Mouse (Mus musculus): Measurements from ENCODE around the gene Pdha2.

Pdha2 gene

DNA sequence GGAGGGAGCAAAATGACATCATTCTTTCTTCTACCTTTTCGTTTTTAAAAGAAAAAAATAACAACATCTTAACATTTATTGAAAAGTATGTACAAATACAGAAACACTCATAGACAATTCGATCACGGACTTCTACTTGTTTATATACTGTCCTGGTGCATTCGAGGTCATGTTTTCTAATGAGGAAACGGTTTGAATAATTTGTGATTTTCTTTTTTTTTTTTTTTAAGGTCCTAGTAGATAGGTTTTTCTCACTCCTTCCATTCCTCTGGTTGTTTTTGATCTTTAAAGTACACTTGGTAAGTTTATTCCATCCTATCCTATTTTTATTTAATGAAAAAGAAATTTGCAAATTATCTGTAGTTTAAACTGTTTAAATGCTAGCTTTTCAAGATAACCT lies at the start of gene Pdha2:
Gene Pdha2, minus strand, starts transcription at position 101 of the 400 bp plus-strand sequence.
- no peak for DNase-seq (ENCODE audit: low spot score in 2 of 2)

DNA sequence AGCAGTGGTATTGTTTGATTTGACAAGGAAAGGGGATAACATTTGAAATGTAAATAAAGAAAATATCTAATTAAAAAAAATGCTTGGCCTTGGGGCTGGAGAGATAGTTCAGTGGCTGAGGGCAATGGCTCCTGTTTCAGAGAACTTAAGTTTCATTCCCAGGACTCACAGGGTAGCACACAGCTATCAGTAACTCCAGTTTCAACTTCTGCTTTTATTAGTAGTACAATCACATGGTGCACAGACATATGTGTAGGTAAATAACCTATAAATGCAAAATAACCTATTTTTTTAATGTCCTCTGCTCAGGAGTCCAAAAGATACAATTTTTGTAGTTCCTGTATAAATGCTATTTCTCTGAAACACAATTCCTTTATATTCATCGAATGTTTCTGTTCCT lies 48.4 kb upstream of the Pdha2 start:
- DNase-seq (ENCODE audit: low spot score in 2 of 2): no peak

DNA sequence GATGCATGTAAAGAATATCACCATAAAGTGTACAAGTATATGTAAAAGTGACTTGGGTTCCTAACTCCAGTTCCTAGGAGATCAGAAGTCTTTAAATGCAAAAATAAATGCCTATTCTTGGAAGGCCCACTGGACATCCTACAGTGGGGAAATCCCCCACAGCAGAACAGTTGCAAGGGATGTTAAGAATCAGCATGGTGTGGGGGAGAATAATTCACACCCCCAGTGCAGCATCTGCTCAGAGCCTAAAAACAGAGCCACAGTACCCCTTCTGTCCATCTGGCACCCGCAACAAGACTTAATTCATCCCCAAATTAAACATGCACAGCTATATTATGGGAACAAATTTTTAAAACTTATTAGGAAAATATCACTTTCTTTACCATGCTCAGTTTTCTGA lies 39.3 kb upstream of the Pdha2 start:
- DNase-seq (ENCODE audit: low spot score in 2 of 2): peak; percentile 31 to 60

DNA sequence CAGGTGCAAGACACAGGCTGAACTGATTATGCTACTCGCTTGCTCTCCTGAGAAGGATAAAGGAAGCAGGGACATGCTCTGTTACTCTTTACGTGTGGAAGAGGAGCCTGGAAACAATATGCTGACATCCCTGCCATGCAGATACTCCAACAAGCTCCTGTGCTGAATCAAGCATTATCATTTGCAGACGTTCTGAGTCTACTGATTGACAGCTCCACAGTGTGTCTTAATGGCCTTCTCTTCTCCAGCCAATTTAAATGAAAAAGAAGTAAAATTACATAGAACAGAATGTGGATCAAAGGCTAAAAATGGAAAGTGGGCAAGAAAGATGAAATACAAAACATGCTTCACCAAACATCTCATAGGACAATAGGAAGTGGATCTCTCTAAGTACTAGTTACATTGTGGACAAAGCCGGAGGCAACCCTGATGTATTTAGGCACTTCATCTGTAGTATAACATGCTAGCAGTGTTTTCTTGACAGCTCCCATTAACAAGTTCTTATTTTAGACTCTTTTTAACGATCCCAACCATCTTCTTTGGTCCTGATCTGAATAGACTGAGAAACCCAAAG lies 32.7 kb upstream of the Pdha2 start:
- DNase-seq (ENCODE audit: low spot score in 2 of 2): no peak

DNA sequence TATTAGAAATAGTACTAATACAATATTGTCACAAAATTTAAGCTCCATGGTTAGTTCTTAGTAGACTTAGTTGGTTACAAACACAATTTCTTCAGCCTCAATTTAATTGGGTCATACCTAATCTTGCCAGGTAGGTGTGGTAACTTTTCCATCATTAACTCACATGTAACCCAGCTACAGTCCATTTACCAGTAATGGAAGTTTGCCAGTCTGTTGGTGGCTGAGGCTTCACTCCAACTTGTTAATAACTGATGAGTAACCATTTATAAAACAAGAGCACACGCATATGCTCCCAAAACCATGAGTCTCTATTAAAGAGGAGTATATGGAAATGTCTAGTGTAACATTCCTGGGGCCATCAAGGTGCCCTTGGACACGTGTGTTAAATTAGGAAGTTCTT lies 25.9 kb upstream of the Pdha2 start:
- DNase-seq (ENCODE audit: low spot score in 2 of 2): no peak

DNA sequence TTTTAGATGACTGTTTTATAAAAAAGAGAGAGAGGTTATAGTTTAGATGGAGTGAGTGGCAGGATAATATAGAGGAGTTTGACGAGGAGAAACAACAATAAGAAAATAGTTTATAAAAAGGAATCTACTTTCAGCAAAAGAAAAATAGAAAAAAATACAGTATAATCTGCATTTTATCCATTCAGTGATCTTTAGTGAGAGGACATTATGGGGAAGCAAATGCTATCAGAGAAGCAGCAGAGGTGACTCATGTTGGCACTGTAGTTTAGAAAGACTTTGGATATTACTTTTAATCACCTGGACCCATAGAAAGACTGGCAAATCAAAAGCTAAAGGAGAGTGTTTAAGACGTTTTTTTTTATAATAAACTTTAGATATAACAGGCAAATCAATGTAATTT lies 17.0 kb upstream of the Pdha2 start:
- no peak for DNase-seq (ENCODE audit: low spot score in 2 of 2)

DNA sequence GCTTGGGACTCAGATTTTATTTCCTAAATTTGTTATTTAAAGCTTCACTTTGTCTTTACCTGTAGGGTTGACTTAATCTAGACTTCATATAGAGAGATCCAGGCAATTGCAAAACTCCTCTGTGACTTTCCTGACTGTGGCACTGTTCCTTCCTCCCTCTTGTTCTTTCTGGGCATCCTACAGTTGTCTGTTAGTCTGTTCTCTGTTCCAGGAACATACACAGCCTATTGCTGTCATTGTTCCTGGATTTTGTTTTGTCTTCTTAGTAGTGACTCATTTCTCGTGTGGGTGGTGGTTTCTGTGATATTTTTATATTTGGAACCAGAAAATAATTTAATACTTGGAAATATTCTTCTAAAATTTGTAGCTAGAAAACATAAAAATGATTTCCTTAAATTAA lies 10.2 kb upstream of the Pdha2 start:
- no peak for DNase-seq (ENCODE audit: low spot score in 2 of 2)

DNA sequence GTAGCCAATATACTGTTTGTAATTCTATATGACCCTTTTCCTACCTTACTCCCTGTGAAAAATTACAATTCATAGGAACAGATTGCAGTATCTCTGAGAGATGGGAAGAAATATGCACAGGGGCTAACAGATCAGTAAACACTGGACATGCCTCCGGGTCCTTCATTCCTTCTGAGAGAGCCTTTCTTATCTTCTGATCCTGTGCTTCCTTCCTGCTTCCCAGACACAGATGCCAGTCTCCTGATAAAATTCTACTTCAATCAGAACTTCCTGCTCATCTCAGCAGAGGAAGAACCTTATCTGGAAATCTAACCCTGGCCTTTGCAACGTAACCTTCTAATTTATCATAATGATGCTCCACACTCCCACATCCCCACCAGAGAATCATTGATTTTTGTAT lies 6.4 kb upstream of the Pdha2 start:
- no peak for DNase-seq (ENCODE audit: low spot score in 2 of 2)

DNA sequence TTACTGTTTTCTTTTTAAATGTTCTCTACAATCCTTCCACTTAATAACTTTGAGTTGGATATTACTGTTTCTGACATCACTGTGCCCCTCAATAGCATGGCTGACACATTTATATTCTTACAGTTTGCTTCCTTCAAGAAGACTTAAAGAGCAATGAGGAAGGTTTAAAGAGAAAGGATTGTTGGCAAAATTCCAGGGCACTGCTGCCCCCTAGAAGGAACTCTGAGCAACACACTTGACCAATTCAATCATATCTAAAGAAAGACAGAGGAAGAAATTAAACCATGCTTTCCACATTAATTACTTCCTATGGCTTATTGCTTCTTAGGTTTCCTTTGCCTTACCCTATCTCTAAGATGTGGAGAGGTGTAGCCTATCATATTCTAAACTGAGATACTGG lies 4.8 kb upstream of the Pdha2 start:
- no peak for DNase-seq (ENCODE audit: low spot score in 2 of 2)

DNA sequence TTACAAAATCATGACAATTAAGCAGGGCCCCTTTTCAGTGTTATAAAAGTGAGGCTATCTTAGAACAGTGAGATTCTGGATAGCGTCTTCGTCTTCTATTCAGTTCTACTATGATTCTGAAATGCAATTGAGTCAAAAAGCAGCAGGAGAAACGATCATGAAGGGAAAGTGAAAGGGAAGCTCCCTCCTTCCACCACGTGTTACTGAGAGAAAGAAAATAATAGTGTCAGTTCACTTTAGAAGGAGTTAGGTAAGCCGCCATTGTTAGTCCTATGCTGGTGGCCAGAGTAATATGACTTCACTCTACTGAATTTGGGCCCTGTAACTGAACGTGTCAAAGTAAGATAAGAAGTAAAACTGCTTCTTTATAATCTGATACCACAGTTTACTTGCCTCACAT lies 4.1 kb upstream of the Pdha2 start:
- no peak for DNase-seq (ENCODE audit: low spot score in 2 of 2)

DNA sequence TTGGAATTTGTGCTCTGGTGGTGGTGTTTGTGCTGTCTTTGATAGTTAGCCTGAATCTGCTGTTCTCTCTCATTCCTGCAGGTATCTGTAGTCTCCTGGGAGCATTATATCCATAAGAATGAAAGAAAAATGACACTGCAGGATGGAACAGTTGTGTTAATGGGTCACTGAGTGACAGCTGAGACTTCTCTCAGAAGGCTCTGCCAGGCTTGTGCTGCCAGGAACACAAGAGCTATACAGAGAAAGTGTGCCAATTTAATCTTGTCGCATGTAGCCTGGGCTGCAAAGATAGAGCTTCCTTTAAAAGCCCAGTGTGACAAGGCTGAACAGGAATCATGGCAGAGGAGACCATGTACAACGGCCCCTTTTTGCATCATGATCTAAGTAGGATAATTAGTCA lies 2.6 kb upstream of the Pdha2 start:
- no peak for DNase-seq (ENCODE audit: low spot score in 2 of 2)

DNA sequence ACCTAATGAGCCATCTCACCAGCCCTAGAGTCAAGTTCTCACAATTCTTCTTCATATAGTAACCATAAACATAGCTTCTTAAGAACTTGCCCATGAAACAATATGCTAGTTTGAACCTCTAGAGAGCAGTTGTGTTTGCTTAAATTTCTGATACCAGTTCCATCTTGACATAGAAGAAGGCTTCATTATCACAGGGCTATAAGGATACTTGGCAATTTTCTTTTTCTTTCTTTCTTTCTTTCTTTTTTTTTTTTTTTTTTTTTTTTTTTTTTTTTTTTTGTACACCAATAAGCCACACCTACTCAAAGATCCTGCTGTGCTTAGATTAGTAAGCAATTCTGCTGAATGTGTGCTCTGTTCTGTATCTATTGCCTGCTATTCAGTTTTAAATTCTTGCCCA lies 2.0 kb upstream of the Pdha2 start:
- no peak for DNase-seq (ENCODE audit: low spot score in 2 of 2)

DNA sequence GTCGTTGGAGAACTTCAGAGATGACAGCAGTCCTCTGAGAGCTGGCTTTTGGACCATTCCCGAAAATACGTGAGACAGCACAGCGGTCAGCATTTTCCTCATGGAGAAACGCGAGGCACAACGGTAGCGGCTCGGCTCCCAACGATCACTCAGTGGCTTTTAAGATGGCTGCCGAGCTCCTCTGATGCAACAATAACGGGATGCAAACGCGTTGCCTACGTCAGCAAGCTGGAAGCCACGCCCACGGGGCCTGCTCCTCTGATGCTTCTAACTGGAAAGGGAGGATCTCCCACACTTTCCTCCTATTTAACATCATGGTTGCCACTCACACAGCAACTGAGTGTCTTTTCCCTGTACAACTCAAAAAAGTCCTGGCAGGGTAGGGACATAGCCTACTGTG lies 511 bp downstream of the Pdha2 start:
- no peak for DNase-seq (ENCODE audit: low spot score in 2 of 2)

DNA sequence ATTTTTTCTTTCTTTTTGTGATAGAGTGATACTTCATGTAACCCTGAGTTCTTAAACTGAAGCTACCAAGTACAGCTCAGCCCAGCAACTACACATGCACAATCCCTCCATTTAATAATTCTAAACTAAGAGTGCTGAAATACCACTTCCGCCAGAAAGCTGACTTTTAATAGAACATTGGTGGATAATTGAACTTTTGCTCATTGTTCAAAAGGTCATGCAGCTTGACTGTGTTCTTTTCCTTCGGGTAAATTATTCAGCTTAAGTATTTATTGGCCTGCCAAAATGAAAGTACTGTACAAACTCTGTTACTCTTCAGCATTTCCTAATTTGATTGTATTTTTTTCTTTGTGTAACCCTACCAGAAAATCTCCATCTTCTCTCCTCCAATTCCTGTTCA lies 10.4 kb downstream of the Pdha2 start:
- no peak for DNase-seq (ENCODE audit: low spot score in 2 of 2)

DNA sequence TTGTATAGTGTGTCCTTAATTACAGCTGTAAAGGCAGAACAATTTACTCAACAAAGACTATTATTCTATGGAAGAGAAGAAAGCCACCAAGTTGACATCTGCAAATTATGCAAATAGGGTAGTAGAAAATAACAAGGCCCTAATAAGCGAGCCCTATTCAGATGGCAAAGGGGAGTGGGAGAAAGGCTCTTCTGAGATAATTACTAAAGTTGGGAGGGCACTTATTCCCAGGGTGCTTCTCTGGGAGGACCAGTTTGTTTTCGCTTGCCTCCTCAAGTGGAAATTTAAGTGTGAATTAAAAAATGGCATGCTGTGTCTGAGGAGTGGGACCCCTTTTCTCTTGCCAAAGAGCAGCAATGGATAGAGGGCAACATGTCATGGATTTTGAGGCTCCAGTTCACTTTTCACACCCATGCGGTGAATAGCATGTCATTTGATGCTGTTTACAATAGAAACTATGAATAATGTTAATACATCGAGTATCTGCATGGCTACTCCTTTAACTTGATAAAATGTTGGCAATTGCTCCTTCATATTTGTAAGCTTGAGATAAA lies 14.8 kb downstream of the Pdha2 start:
- no peak for DNase-seq (ENCODE audit: low spot score in 2 of 2)

DNA sequence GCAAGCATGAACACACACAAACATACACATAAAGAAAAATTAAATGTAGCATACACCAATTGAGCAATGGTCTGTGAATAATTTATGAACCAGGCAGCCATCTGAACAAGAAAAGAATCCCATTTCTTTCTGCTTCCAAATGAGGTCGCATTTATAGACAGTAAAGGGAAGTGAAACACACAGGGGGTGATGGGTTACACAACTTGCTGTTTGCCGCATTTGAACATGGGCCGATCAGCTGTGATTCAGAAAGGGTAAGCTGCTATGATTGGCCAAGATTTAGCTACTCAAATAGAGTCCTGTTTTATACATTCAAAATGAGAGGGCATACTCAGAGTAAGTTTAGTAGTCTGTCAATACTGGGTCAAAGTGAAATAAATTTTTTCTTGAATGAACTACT lies 20.5 kb downstream of the Pdha2 start:
- no peak for DNase-seq (ENCODE audit: low spot score in 2 of 2)

DNA sequence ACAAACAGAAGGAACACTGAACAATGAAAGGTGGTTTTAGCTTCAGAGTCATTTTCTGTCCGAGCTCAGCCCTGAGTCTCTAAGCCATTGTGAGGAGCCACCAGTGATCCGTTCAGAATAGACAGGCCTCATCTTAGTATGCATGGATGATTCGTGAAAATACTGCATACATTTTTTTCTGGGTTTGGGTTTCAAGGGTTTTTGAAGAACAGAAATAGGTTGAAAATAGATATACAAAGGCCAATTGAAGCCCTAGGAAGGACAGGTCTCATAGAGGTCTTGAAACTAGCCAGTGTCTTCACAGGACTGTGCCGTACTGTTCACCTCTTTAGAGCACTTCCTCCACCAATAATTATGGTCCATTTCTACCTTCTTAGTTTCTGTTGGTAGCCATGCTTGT lies 21.7 kb downstream of the Pdha2 start:
- DNase-seq (ENCODE audit: low spot score in 2 of 2): no peak

DNA sequence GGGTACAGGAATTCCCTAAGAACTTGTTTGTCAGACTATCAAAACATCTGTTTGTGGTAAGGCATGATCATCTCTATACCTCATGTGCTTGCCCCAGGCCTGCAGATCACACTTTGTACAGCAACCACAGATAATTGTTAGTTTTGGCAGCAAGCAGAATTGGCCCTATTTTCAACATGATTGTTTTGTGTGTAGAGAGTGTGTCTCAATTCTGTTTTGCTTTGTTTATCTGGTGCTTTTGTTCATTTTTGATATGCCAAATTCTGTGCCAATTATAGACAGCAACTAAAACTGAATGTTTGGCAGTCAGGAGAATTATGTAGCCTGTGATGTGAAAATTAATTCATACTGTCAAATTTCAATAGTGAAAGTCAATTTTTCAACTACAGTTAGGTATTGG lies 51.2 kb downstream of the Pdha2 start:
- no peak for DNase-seq (ENCODE audit: low spot score in 2 of 2)
